Mouse (Mus musculus) retina, adult 2 months (tissue): ENCODE data around the gene Bcar3.
A peak's percentile ranks its signal among the peaks of the same experiment; 100 is the strongest.

Experiments
- DNase-seq: peaks from one replicate; pipeline ENCODE4 v3.0.0-alpha.2; 2012; ENCODE audit warnings: low read depth, low spot score

Gene Bcar3

GRCm38 (mm10) chr3:122336030-122336429, 42.1 kb downstream of the Bcar3 start:
- no peak for DNase-seq

GRCm38 (mm10) chr3:122337992-122338391, 44.1 kb downstream of the Bcar3 start:
- no peak for DNase-seq

- no peak for DNase-seq
Observed at GRCm38 (mm10) chr3:122338897-122339296, 45.0 kb downstream of the Bcar3 start.

GRCm38 (mm10) chr3:122340135-122341068, 46.5 kb downstream of the Bcar3 start:
- no peak for DNase-seq

GRCm38 (mm10) chr3:122343437-122343853, 49.5 kb downstream of the Bcar3 start:
- DNase-seq = no peak

GRCm38 (mm10) chr3:122344350-122344749, 50.4 kb downstream of the Bcar3 start:
- DNase-seq = no peak

GRCm38 (mm10) chr3:122345977-122346472, 52.1 kb downstream of the Bcar3 start:
- DNase-seq = no peak

- no peak for DNase-seq
Observed at GRCm38 (mm10) chr3:122346600-122346999, 52.7 kb downstream of the Bcar3 start.

GRCm38 (mm10) chr3:122348677-122349076, 54.7 kb downstream of the Bcar3 start:
- no peak for DNase-seq

GRCm38 (mm10) chr3:122352801-122353200, 58.9 kb downstream of the Bcar3 start:
- no peak for DNase-seq

GRCm38 (mm10) chr3:122359426-122359825, 65.5 kb downstream of the Bcar3 start:
- no peak for DNase-seq

GRCm38 (mm10) chr3:122359954-122360353, 66.0 kb downstream of the Bcar3 start:
- DNase-seq = no peak

- peak; percentile 32 for DNase-seq
Observed at GRCm38 (mm10) chr3:122360721-122361138, 66.8 kb downstream of the Bcar3 start.

GRCm38 (mm10) chr3:122362719-122363118, 68.8 kb downstream of the Bcar3 start:
- no peak for DNase-seq

GRCm38 (mm10) chr3:122364565-122364964, 70.6 kb downstream of the Bcar3 start:
- DNase-seq = no peak

- DNase-seq = no peak
Observed at GRCm38 (mm10) chr3:122365326-122365725, 71.4 kb downstream of the Bcar3 start.

- DNase-seq = no peak
Observed at GRCm38 (mm10) chr3:122371646-122372341, 77.9 kb downstream of the Bcar3 start.

- DNase-seq = no peak
Observed at GRCm38 (mm10) chr3:122372617-122373016, 78.7 kb downstream of the Bcar3 start.

GRCm38 (mm10) chr3:122376011-122376410, 82.1 kb downstream of the Bcar3 start:
- DNase-seq = no peak

GRCm38 (mm10) chr3:122376412-122376831, 82.5 kb downstream of the Bcar3 start:
- DNase-seq = no peak

GRCm38 (mm10) chr3:122376841-122377464, 83.0 kb downstream of the Bcar3 start:
- DNase-seq = no peak

- no peak for DNase-seq
Observed at GRCm38 (mm10) chr3:122378634-122379033, 84.7 kb downstream of the Bcar3 start.
